Mouse (Mus musculus): ENCODE results near the gene Acbd4.
A peak's percentile ranks its signal among the peaks of the same experiment; 100 is the strongest.

The Acbd4 gene

GRCm38 (mm10) chr11:103101481-103101865 is at the start of gene Acbd4, which contains the start of gene Plcd3:
Acbd4 (plus strand) TSS chr11:103101682.
Plcd3 (minus strand) TSS chr11:103101658.
- DNase-seq (ENCODE audit: low spot score), result peak; percentile 86

GRCm38 (mm10) chr11:103052078-103052477 is 49.4 kb upstream of the Acbd4 start:
- no peak for DNase-seq (ENCODE audit: low spot score)

- no peak for DNase-seq (ENCODE audit: low spot score)
These were observed 48.0 kb upstream of the Acbd4 start for GRCm38 (mm10) chr11:103053191-103054076.

- DNase-seq (ENCODE audit: low spot score), result peak; percentile 76
These were observed 46.7 kb upstream of the Acbd4 start for GRCm38 (mm10) chr11:103054798-103055197.

GRCm38 (mm10) chr11:103056636-103057035 is 44.8 kb upstream of the Acbd4 start:
- no peak for DNase-seq (ENCODE audit: low spot score)

GRCm38 (mm10) chr11:103058499-103059085 is 42.9 kb upstream of the Acbd4 start:
- no peak for DNase-seq (ENCODE audit: low spot score)

GRCm38 (mm10) chr11:103066191-103067050 is 35.1 kb upstream of the Acbd4 start:
- DNase-seq (ENCODE audit: low spot score), result no peak

- no peak for DNase-seq (ENCODE audit: low spot score)
These were observed 34.5 kb upstream of the Acbd4 start for GRCm38 (mm10) chr11:103067051-103067361.

- DNase-seq (ENCODE audit: low spot score), result peak; percentile 79
These were observed 34.0 kb upstream of the Acbd4 start for GRCm38 (mm10) chr11:103067457-103068001.

- no peak for DNase-seq (ENCODE audit: low spot score)
These were observed 33.2 kb upstream of the Acbd4 start for GRCm38 (mm10) chr11:103068272-103068671.

GRCm38 (mm10) chr11:103068884-103069283 is 32.6 kb upstream of the Acbd4 start:
- DNase-seq (ENCODE audit: low spot score), result no peak

GRCm38 (mm10) chr11:103069731-103070130 is 31.8 kb upstream of the Acbd4 start:
- no peak for DNase-seq (ENCODE audit: low spot score)

GRCm38 (mm10) chr11:103070322-103070880 is 31.1 kb upstream of the Acbd4 start:
- DNase-seq (ENCODE audit: low spot score), result no peak

GRCm38 (mm10) chr11:103073671-103074070 is 27.8 kb upstream of the Acbd4 start:
- DNase-seq (ENCODE audit: low spot score), result no peak

- no peak for DNase-seq (ENCODE audit: low spot score)
These were observed 27.3 kb upstream of the Acbd4 start for GRCm38 (mm10) chr11:103074121-103074650.

GRCm38 (mm10) chr11:103074796-103075323 is 26.6 kb upstream of the Acbd4 start:
- peak; percentile 52 for DNase-seq (ENCODE audit: low spot score)

GRCm38 (mm10) chr11:103076010-103076409 is 25.5 kb upstream of the Acbd4 start:
- DNase-seq (ENCODE audit: low spot score), result no peak

GRCm38 (mm10) chr11:103076581-103076980 is 24.9 kb upstream of the Acbd4 start:
- no peak for DNase-seq (ENCODE audit: low spot score)

- DNase-seq (ENCODE audit: low spot score), result no peak
These were observed 23.4 kb upstream of the Acbd4 start for GRCm38 (mm10) chr11:103078131-103078530.

GRCm38 (mm10) chr11:103080323-103081091 is 21.0 kb upstream of the Acbd4 start:
- DNase-seq (ENCODE audit: low spot score), result no peak

- no peak for DNase-seq (ENCODE audit: low spot score)
These were observed 19.9 kb upstream of the Acbd4 start for GRCm38 (mm10) chr11:103081631-103082030.

Measured in lung, postnatal 25 days (tissue).